Mouse (Mus musculus): ENCODE measurements around the gene Unc5b. TPM values are rescaled to one million over a fixed set of nuclear protein-coding genes. Genes with fewer than 3 reads are reported as not detected.
"Not testable (repeated sequence)": the region's sequence is repeated elsewhere in the genome, so short reads cannot be mapped to it uniquely, and the experiment has no call there.

Gene Unc5b
- 4.9 and 5.6 TPM in 2 replicates for polyA plus RNA-seq (2016; fragmentation: Nextera tagmentation; extraction: Ambion mirVana)

DNA sequence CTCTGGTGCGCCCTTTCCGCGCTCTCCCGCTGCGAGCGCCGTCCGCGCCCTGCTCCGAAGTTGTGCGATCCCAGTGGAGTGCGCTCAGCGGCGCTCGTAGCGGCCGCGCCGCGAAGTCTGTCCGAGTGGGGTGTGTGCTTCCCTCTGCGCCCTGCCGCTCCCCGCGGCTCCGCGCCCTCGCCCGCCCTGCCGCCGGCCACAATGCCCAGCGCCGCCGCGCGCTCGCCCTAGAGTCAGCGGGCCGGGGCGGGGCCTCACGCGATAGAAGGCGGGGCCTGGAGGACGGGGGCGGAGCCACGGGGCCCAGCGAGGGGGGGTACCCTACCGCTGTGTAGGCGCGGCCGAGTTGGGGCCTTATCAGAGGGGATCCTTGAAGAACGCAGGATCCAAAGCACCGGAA, at the start of gene Unc5b:
Gene Unc5b (minus strand): TSS at position 203 of the 400 bp plus-strand sequence.
- Histone ChIP-seq H3K27me3 (peaks cover 92% of the 10 kb centered on the region), H3K4me1 (peaks cover 34% of the 10 kb centered on the region), H3K4me2 (replicated peaks) (peak within 1 kb of the TSS; percentile 95), H3K36me3 (no peaks in the 10 kb centered on the region), H3K9me3 (no peaks in the 10 kb centered on the region), H3K27ac (replicated peaks) (peak within 1 kb of the TSS; percentile 58; the same call in 1 of the 2 replicates), H3K9ac (replicated peaks) (peak within 1 kb of the TSS; percentile 78), H3K4me3 (peak within 1 kb of the TSS; percentile 65)
- ATAC-seq (ENCODE audit: low FRiP score, low read depth) = peak; percentile 86
- WGBS = 1% methylated on average over 53 of the region's 53 CpGs

DNA sequence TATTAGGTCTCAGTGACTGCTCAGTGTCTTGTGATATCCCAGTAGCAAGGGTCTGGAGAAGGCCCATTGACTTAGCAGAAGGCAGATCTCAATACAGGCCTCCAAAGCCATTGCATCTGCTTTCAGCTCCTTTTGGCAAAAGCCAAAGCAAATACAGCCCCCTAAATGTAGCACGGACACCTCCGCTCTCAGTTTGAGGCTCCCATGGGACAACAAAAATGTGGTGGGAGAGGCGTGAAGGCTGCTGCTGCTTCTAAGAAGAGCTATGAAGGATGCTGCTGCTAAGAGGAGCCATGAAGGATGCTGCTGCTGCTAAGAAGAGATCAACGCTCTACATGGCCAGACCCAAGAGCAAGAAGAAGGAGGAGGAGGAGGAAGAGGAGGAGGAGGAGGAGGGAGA, 48.4 kb upstream of the Unc5b start:
- Histone ChIP-seq H3K9ac (replicated peaks) (no peak overlapping the region), H3K4me1 (no peaks in the 10 kb centered on the region; the same call in 1 of the 2 replicates), H3K27me3 (0 out of 2 replicates have a peak, but pooled peaks cover 6% of the 10 kb centered on the region), H3K4me3 (no peak overlapping the region), H3K36me3 (no peaks in the 10 kb centered on the region), H3K9me3 (no peaks in the 10 kb centered on the region), H3K27ac (replicated peaks) (no peak overlapping the region), H3K4me2 (replicated peaks) (no peak overlapping the region)
- ATAC-seq (ENCODE audit: low FRiP score, low read depth) = no peak
- 94% methylated on average over 3 of the region's 4 CpGs for WGBS

DNA sequence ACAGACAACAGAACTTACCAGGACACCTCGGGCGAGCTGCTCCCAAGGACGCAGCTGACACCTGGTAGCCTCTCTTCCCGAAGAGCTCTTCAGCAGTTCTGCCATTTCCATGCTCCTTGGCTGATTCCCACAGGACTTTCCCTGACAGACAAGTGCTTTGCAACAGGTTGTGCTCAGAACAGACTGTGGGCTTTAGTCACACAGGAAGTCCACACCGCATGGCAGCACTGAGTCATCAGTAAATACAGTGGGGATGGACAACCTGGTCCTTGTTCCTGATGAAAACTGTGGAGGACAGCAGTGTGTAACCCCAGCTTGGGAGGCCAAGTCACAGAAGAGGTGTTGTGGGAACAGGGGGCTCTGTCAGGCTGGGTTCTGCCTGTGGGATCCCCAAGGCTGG, 45.7 kb upstream of the Unc5b start:
- 89% methylated on average over 5 of the region's 5 CpGs for WGBS
- no peak overlapping the region for H3K9ac ChIP-seq (replicated peaks)
- H3K4me1 ChIP-seq = no peaks in the 10 kb centered on the region
- ATAC-seq (ENCODE audit: low FRiP score, low read depth) = no peak
- peaks cover 3% of the 10 kb centered on the region; the same call in 1 of the 2 replicates for H3K9me3 ChIP-seq
- H3K27me3 ChIP-seq = 0 out of 2 replicates have a peak, but pooled peaks cover 6% of the 10 kb centered on the region
- H3K27ac ChIP-seq (replicated peaks) = no peak overlapping the region
- no peak overlapping the region for H3K4me2 ChIP-seq (replicated peaks)
- H3K36me3 ChIP-seq = no peaks in the 10 kb centered on the region
- H3K4me3 ChIP-seq = no peak overlapping the region

DNA sequence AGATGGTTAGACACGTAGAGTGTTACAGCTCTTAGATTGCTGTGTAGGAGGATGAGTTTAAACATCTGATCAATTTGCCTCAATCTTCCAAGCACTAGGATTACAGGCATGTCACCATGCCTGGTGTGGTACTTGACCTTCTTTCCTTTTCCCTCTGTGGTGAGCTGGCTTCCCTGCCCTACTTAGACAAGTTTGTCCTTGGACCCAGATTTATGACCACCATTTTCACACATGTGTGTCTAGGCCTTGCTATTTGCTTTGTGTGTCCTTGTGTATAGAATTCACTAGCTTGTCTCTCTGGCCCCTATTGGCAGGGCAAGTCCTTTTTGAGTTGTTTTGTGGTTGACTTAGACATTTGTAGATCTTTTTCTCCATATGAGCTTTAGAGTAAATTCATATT, 43.6 kb upstream of the Unc5b start:
- no peak for ATAC-seq (ENCODE audit: low FRiP score, low read depth)
- Histone ChIP-seq H3K36me3 (no peaks in the 10 kb centered on the region), H3K9ac (replicated peaks) (no peak overlapping the region), H3K27ac (replicated peaks) (no peak overlapping the region), H3K4me3 (no peak overlapping the region), H3K9me3 (peaks cover 3% of the 10 kb centered on the region; the same call in 1 of the 2 replicates), H3K4me2 (replicated peaks) (no peak overlapping the region), H3K4me1 (no peaks in the 10 kb centered on the region), H3K27me3 (0 out of 2 replicates have a peak, but pooled peaks cover 3% of the 10 kb centered on the region)
- WGBS = 80% methylated on average over 1 of the region's 1 CpGs

DNA sequence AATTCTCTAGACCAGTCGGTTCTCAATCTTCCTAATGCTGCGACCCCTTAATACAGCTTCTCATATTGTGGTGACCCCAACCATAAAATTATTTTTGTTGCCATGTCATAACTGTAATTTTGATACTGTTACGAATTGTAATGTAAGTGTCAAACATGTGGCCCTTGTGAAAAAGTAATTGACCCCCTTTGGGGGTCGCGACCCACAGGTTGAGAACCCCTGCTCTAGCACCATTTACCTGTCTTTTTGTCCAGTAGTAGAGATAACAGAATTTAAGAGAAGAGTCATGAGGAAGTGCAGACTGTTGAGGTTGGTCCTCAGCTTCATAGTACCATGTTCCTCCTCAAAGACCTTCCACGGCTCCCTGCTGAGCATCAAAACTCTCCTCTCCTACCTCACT, 31.9 kb upstream of the Unc5b start:
- H3K4me1 ChIP-seq = peaks cover 15% of the 10 kb centered on the region; the same call in 1 of the 2 replicates
- no peaks in the 10 kb centered on the region for H3K27me3 ChIP-seq
- H3K4me2 ChIP-seq (replicated peaks) = no peak overlapping the region
- H3K36me3 ChIP-seq = no peaks in the 10 kb centered on the region
- H3K4me3 ChIP-seq = no peak overlapping the region
- no peak overlapping the region for H3K9ac ChIP-seq (replicated peaks)
- H3K27ac ChIP-seq (replicated peaks) = no peak overlapping the region
- ATAC-seq (ENCODE audit: low FRiP score, low read depth) = no peak
- 77% methylated on average over 6 of the region's 6 CpGs for WGBS
- no peaks in the 10 kb centered on the region for H3K9me3 ChIP-seq

DNA sequence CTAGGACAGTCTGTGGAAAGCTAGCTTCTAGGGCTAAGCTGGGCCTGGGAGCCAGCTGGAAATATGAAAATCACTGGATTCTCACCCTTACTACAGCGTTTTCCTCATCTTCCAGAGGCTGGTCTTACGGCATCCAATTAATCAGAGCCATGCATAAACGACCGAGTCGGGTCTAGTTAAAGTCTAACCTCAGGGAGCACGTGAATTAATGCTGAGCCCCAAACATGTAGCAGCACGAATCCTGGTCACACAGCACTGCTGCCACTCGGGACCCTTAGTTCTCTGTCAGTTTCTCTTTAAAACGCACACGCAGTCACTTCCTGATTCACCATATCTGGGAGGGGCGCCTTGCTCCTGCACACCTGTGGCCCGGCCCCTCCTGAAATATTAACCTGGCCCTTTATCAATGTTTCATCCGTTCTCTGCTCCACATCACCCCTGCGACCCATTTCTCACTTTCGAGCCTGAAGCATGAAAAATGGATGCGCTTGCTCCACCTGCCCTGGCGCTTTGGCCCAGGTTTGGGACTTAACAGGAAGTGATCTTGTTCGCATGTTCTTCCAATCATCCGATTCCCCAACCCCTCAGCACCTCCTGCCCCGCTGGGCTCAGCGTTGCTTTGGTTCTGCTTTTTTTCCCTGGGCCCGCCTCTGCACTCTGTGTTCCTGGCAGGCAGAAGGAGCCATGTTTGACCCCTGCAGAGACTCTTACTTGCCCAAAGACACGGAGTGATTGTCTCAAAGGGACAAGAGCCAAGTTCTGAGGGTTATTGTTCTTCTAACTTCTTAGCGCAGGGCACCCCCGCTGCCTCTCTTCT, 31.3 kb upstream of the Unc5b start:
- H3K9ac ChIP-seq (replicated peaks) = no peak overlapping the region
- no peak overlapping the region for H3K4me2 ChIP-seq (replicated peaks)
- no peaks in the 10 kb centered on the region for H3K9me3 ChIP-seq
- H3K27me3 ChIP-seq = no peaks in the 10 kb centered on the region
- H3K4me1 ChIP-seq = peaks cover 15% of the 10 kb centered on the region; the same call in 1 of the 2 replicates
- 68% methylated on average over 25 of the region's 25 CpGs for WGBS
- H3K36me3 ChIP-seq = no peaks in the 10 kb centered on the region
- no peak overlapping the region for H3K4me3 ChIP-seq
- no peak for ATAC-seq (ENCODE audit: low FRiP score, low read depth)
- H3K27ac ChIP-seq (replicated peaks) = no peak overlapping the region

DNA sequence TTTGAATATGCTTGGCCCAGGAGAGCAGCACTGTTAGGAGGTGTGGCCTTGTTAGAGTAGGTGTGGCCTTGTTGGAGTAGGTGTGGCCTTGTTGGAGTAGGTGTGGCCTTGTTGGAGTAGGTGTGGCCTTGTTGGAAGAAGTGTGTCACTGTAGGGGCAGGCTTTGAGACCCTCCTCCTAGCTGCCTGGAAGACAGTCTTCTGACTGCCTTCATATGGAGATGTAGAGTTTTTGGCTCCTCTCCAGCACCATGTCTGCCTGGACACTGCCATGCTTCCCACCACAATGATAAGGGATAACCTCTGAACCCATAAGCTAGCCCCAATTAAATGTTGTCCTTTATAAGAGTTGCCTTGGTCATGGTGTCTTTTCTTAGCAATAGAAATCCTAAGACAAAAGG, 13.9 kb upstream of the Unc5b start:
- not testable (repeated sequence) for H3K9me3 ChIP-seq; H3K9ac ChIP-seq (replicated peaks); H3K4me2 ChIP-seq (replicated peaks); H3K4me3 ChIP-seq; H3K27me3 ChIP-seq; ATAC-seq (ENCODE audit: low FRiP score, low read depth); H3K4me1 ChIP-seq; H3K27ac ChIP-seq (replicated peaks); H3K36me3 ChIP-seq

DNA sequence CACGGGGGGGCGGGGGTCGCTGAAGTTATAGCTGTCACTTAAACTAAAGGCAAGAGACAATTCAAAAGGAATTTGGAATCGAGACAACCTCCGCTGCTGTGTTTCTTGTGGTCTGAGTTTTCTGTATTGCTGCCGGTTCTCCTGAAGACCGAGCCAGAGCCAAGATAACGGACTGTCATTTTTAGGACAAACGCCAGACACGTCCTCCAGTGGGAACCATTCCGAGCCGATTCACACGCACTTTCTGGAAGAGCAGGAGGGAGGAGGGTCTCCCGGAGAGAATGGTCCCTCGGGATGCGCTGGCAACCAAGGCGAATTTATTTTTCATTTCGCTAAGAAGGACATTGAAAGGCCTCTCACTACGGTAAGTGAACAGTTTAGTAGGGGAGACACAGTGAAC, 7.4 kb upstream of the Unc5b start:
- Histone ChIP-seq H3K4me1 (no peaks in the 10 kb centered on the region), H3K4me2 (replicated peaks) (no peak overlapping the region), H3K9me3 (no peaks in the 10 kb centered on the region), H3K4me3 (no peak overlapping the region), H3K27ac (replicated peaks) (no peak overlapping the region), H3K36me3 (no peaks in the 10 kb centered on the region), H3K9ac (replicated peaks) (no peak overlapping the region), H3K27me3 (peaks cover 33% of the 10 kb centered on the region)
- 69% methylated on average over 19 of the region's 19 CpGs for WGBS
- ATAC-seq (ENCODE audit: low FRiP score, low read depth) = no peak

DNA sequence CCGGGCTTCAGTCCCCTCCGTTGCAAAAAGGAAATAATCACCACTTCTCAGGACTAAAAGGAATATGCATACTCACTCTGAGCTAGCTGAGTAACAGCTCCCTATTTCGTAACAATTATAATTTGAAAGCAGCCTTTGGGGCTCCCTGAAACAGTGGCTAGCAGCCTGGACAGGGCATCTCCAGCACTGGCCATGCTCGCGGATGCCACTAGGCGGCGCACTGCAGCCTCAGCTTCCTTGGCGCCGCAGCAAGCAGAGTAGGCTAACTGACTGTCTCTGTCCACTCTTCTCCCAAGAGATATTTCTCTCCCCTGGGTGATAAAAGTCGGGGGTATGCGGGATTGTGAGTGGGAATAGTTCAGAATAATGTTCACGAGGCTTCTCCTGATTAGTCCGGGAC, 3.6 kb upstream of the Unc5b start:
- Histone ChIP-seq H3K4me1 (peaks cover 12% of the 10 kb centered on the region), H3K36me3 (no peaks in the 10 kb centered on the region), H3K9me3 (no peaks in the 10 kb centered on the region), H3K27ac (replicated peaks) (no peak overlapping the region), H3K9ac (replicated peaks) (no peak overlapping the region), H3K4me2 (replicated peaks) (no peak overlapping the region), H3K27me3 (peaks cover 71% of the 10 kb centered on the region), H3K4me3 (no peak overlapping the region)
- WGBS = 4% methylated on average over 13 of the region's 13 CpGs
- no peak for ATAC-seq (ENCODE audit: low FRiP score, low read depth)

DNA sequence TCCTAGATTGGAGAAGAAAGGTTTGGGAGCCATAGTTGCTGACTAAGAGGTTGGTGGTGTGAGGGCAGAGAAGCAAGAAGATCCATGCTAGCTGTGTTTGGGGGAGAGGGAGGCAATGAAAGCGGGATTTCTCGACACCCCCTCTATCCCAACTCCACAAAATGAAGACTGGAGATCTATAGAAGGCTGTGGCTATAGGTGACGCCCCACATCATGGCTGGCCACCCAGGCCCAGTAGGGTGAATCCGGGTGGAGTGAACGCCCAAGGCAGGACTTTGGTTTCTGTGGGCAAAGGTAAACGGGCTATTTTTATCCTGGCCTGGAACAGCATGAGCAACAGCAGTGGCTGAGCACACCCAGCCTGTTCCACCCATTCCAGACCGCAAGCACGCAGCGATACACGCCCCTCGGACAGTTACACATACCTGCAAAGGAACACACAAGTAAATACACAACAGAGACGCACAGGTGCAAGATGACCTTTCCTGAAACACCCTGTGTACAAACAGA, 1.3 kb upstream of the Unc5b start:
- no peak for ATAC-seq (ENCODE audit: low FRiP score, low read depth)
- H3K36me3 ChIP-seq = no peaks in the 10 kb centered on the region
- no peak overlapping the region for H3K4me2 ChIP-seq (replicated peaks)
- no peaks in the 10 kb centered on the region for H3K9me3 ChIP-seq
- no peak overlapping the region for H3K4me3 ChIP-seq
- WGBS = 80% methylated on average over 12 of the region's 12 CpGs
- peaks cover 21% of the 10 kb centered on the region for H3K4me1 ChIP-seq
- H3K9ac ChIP-seq (replicated peaks) = no peak overlapping the region
- peaks cover 93% of the 10 kb centered on the region for H3K27me3 ChIP-seq
- no peak overlapping the region for H3K27ac ChIP-seq (replicated peaks)

DNA sequence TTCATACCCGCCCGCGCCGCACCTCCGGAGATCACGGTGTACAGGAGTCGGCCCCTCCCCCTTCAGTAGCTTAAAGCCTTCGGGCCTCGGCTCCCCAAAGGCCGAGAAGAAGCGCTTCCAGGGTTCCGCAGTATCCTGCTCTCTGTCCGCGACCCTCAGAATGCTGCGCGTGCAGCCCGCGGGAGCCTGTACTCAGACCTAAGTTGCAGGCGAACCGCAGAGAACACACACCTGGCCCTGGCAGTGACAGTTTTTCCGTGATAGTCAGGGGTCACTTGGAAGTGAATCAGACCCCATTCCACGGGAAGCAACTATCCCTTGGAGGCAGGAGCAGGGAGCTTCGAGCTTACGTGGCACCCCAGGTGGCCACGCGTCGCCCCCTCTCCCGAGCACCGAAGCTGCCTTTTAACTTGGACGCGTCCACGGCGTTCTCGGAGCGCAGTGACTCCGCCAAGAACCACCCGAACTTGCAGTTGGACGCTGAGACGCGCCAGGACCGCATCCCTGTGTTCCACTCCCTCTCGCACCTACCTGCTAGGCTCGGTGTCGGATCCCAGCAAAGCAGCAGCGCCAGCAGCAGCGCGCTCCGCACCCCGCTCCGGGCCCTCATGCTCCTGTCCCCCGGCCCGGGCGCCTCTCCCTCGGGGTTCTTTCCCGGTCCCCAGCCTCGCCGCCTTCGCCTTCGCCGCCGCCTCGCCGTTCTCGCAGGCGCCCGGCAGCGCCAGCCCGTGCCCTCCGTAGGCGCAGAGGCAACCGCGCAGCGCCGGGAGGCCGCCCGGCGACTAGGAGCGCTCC, 628 bp downstream of the Unc5b start:
- Histone ChIP-seq H3K4me3 (peak overlapping the region; percentile 65), H3K4me2 (replicated peaks) (peak overlapping the region; percentile 95), H3K9me3 (no peaks in the 10 kb centered on the region), H3K9ac (replicated peaks) (peak overlapping the region; percentile 78), H3K27me3 (peaks cover 96% of the 10 kb centered on the region), H3K27ac (replicated peaks) (peak overlapping the region; percentile 58; the same call in 1 of the 2 replicates), H3K36me3 (no peaks in the 10 kb centered on the region), H3K4me1 (peaks cover 36% of the 10 kb centered on the region)
- under 1% methylated on average over 76 of the region's 78 CpGs for WGBS
- no peak; the same call in 1 of the 2 replicates for ATAC-seq (ENCODE audit: low FRiP score, low read depth)

DNA sequence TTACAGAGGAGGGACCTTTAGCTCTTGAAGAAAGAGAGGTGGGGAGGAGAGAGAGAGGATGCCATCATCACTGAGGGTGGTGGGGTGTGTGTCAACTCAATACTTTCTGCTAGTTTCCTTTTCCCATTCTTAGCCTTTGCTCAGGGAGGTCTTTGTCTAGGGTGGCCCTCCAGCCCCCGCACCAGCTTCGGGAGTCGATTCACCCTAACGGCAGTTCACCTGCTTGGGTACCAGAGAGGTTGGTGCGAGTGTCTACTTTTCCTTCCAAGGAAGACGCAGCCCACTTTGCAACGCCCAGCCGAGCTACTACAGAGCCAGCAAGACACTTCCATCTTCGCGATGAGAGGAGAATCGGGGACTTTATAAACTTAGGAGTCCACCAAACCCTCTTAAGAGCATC, 1.4 kb downstream of the Unc5b start:
- H3K36me3 ChIP-seq = no peaks in the 10 kb centered on the region
- H3K9me3 ChIP-seq = no peaks in the 10 kb centered on the region
- H3K4me2 ChIP-seq (replicated peaks) = peak overlapping the region; percentile 95
- peak overlapping the region; percentile 65 for H3K4me3 ChIP-seq
- no peak overlapping the region for H3K27ac ChIP-seq (replicated peaks)
- peak overlapping the region; percentile 78 for H3K9ac ChIP-seq (replicated peaks)
- H3K4me1 ChIP-seq = peaks cover 36% of the 10 kb centered on the region
- 1% methylated on average over 11 of the region's 11 CpGs for WGBS
- peaks cover 97% of the 10 kb centered on the region for H3K27me3 ChIP-seq
- no peak for ATAC-seq (ENCODE audit: low FRiP score, low read depth)

Data from midbrain, embryonic 12.5 days (tissue).